Comparison of ENCODE assay signal across 8 mouse cellular contexts in genomic region chr4:139380775-139381451, GRCm38 (mm10). TPM values are rescaled to one million over a fixed set of nuclear protein-coding genes. Genes with fewer than 3 reads are reported as not detected.
DNase-seq lines count a peak whose midpoint lies in the region; ATAC-seq and TF ChIP-seq lines count a peak whose summit lies in the region.

No protein-coding gene starts in this region.

- H3K9me3 ChIP-seq in hindbrain, embryonic 12.5 days (replicated peaks): no peaks in the 10 kb centered on the region
- no peaks in the 10 kb centered on the region for H3K9me3 ChIP-seq in lung, embryonic 15.5 days

- DNase-seq in spleen, postnatal 36 days (ENCODE audit: low spot score in 2 of 2): peak; percentile 11 to 43
- DNase-seq in spleen, adult 12 weeks (ENCODE audit: low spot score): no peak
- DNase-seq in right cerebral cortex, postnatal 4 days: no peak
- DNase-seq in left cerebral cortex, adult 8-10 months (ENCODE audit: low spot score in 2 of 2): no peak

- H3K36me3 ChIP-seq in hindbrain, embryonic 12.5 days: peaks cover 17% of the 10 kb centered on the region
- peaks cover 18% of the 10 kb centered on the region for H3K36me3 ChIP-seq in lung, embryonic 15.5 days
- peaks cover 4% of the 10 kb centered on the region for H3K36me3 ChIP-seq in small intestine, adult 2 months (ENCODE audit: control insufficient read depth, insufficient read depth, low read length)

- peak overlapping the region; percentile 76 for H3K9ac ChIP-seq in hindbrain, embryonic 12.5 days
- peak overlapping the region; percentile 77 for H3K9ac ChIP-seq in lung, embryonic 15.5 days

- peak overlapping the region; percentile 73 for H3K4me3 ChIP-seq in cortical plate, adult 2 months (ENCODE audit: insufficient read depth, low read length)
- H3K4me3 ChIP-seq in hindbrain, embryonic 12.5 days: peak overlapping the region; percentile 77
- peak overlapping the region; percentile 67 for H3K4me3 ChIP-seq in lung, embryonic 15.5 days
- peak overlapping the region; percentile 93 for H3K4me3 ChIP-seq in small intestine, adult 2 months (ENCODE audit: low read depth, low read length)

- no peak overlapping the region for H3K27ac ChIP-seq in cortical plate, adult 2 months (ENCODE audit: insufficient read depth, low read length)
- H3K27ac ChIP-seq in hindbrain, embryonic 12.5 days: peak overlapping the region; percentile 71
- peak overlapping the region; percentile 42 for H3K27ac ChIP-seq in lung, embryonic 15.5 days
- peak overlapping the region; percentile 69 for H3K27ac ChIP-seq in small intestine, adult 2 months (ENCODE audit: insufficient read depth, low read depth, low read length)

- no peak for TF ChIP-seq CTCF in cortical plate, adult 2 months (IDR thresholded peaks at IDR 0.05; ENCODE audit: extremely low read depth, insufficient read depth, low read length)
- TF ChIP-seq CTCF in small intestine, adult 2 months (IDR thresholded peaks at IDR 0.05; ENCODE audit: extremely low read depth, insufficient read length, insufficient replicate concordance, low read depth, low read length): no peak

- ATAC-seq in hindbrain, embryonic 12.5 days (ENCODE audit: low FRiP score): peak; percentile 84
- ATAC-seq in lung, embryonic 15.5 days (ENCODE audit: borderline replicate concordance, extremely low read depth, low FRiP score, low TSS enrichment): no peak; the same call in 1 of the 2 replicates

- H3K4me1 ChIP-seq in cortical plate, adult 2 months (ENCODE audit: control insufficient read depth, insufficient read depth, low read length): peaks cover 3% of the 10 kb centered on the region
- peaks cover 27% of the 10 kb centered on the region for H3K4me1 ChIP-seq in hindbrain, embryonic 12.5 days
- H3K4me1 ChIP-seq in lung, embryonic 15.5 days: peaks cover 25% of the 10 kb centered on the region
- H3K4me1 ChIP-seq in small intestine, adult 2 months (ENCODE audit: control insufficient read depth, insufficient read depth, insufficient read length, low read length): peaks cover 5% of the 10 kb centered on the region; the same call in 1 of the 2 replicates

- 6% methylated on average over 31 of the region's 44 CpGs for WGBS in hindbrain, embryonic 12.5 days
- 2% methylated on average over 41 of the region's 44 CpGs for WGBS in lung, embryonic 15.5 days
- 2% methylated on average over 44 of the region's 44 CpGs for WGBS in small intestine, adult 2 months

- TF ChIP-seq POLR2A in cortical plate, adult 2 months (IDR thresholded peaks at IDR 0.05; ENCODE audit: extremely low read depth, insufficient read depth, low read length): no peak
- no peak for TF ChIP-seq POLR2A in small intestine, adult 2 months (IDR thresholded peaks at IDR 0.05; ENCODE audit: low read depth, low read length)

- H3K4me2 ChIP-seq in hindbrain, embryonic 12.5 days (replicated peaks): peak overlapping the region; percentile 91
- H3K4me2 ChIP-seq in lung, embryonic 15.5 days: peak overlapping the region; percentile 82

- H3K27me3 ChIP-seq in hindbrain, embryonic 12.5 days: no peaks in the 10 kb centered on the region
- no peaks in the 10 kb centered on the region for H3K27me3 ChIP-seq in lung, embryonic 15.5 days
- no peaks in the 10 kb centered on the region for H3K27me3 ChIP-seq in small intestine, adult 2 months (ENCODE audit: control insufficient read depth, insufficient read depth, low read length)

RNA-seq across cellular contexts. Expression of gene Ubr4, which starts 28.5 kb away (rescaled TPM):
- 183 and 188 TPM in 2 replicates for polyA plus RNA-seq in cortical plate, adult 2 months (2012; rRNA removed)
- polyA plus RNA-seq in hindbrain, embryonic 12.5 days (2016; fragmentation: Nextera tagmentation; extraction: Ambion mirVana): 79.7 and 80.1 TPM in 2 replicates
- polyA plus RNA-seq in lung, embryonic 15.5 days (2015; fragmentation: Nextera tagmentation; extraction: Ambion mirVana): 64.5 and 68.4 TPM in 2 replicates
- polyA plus RNA-seq in small intestine, adult 2 months (2012; rRNA removed): 96.1 and 199 TPM in 2 replicates
- total RNA-seq in left cerebral cortex, adult 8-10 months (2022): 100 to 1,000 TPM; 149 to 211 (median 162) TPM

RNA-seq across cellular contexts. Expression of gene Emc1, which starts 28.5 kb away (rescaled TPM):
- polyA plus RNA-seq in cortical plate, adult 2 months (2012; rRNA removed): 69.8 and 70.9 TPM in 2 replicates
- polyA plus RNA-seq in hindbrain, embryonic 12.5 days (2016; fragmentation: Nextera tagmentation; extraction: Ambion mirVana): 42.5 and 43.6 TPM in 2 replicates
- polyA plus RNA-seq in lung, embryonic 15.5 days (2015; fragmentation: Nextera tagmentation; extraction: Ambion mirVana): 31.9 and 33.6 TPM in 2 replicates
- polyA plus RNA-seq in small intestine, adult 2 months (2012; rRNA removed): 9.0 and 13.6 TPM in 2 replicates
- total RNA-seq in left cerebral cortex, adult 8-10 months (2022): 10 to 100 TPM; 89.4 to 92.6 (median 91.1) TPM

RNA-seq across cellular contexts. Expression of gene Mrto4, which starts 28.5 kb away (rescaled TPM):
- 53.2 and 53.9 TPM in 2 replicates for polyA plus RNA-seq in cortical plate, adult 2 months (2012; rRNA removed)
- polyA plus RNA-seq in hindbrain, embryonic 12.5 days (2016; fragmentation: Nextera tagmentation; extraction: Ambion mirVana): 89.2 and 91.4 TPM in 2 replicates
- polyA plus RNA-seq in lung, embryonic 15.5 days (2015; fragmentation: Nextera tagmentation; extraction: Ambion mirVana): 117 and 118 TPM in 2 replicates
- 8.0 and 8.4 TPM in 2 replicates for polyA plus RNA-seq in small intestine, adult 2 months (2012; rRNA removed)
- total RNA-seq in left cerebral cortex, adult 8-10 months (2022): 10 to 100 TPM; 43.2 to 54.3 (median 49.8) TPM

Comparison
In these comparisons a context has a peak if more than half of its experiments do, and no peak if none do; other contexts are left out.
1. DNase-seq: peak in spleen, postnatal 36 days (2 of 2); none in spleen, adult 12 weeks (single experiment), right cerebral cortex, postnatal 4 days (single experiment) and left cerebral cortex, adult 8-10 months (0 of 2).
2. Peak in every context shown above with its lines, with median percentiles within 50 percentile points of each other: H3K4me3 ChIP-seq.